Mouse (Mus musculus): ENCODE results near the gene Ints3. TPM values are rescaled to one million over a fixed set of nuclear protein-coding genes. Genes with fewer than 3 reads are reported as not detected.

The Ints3 gene
- polyA plus RNA-seq, 1 experiment from 2014 or later, result 35.0 TPM

- no peak for ATAC-seq (ENCODE audit: low FRiP score, low read depth)
- peaks cover 40% of the 10 kb centered on the region for H3K27me3 ChIP-seq
- H3K9me3 ChIP-seq, result no peaks in the 10 kb centered on the region
- no peak overlapping the region for H3K4me2 ChIP-seq
- H3K4me1 ChIP-seq (replicated peaks), result peaks cover 17% of the 10 kb centered on the region
- no peak overlapping the region for H3K4me3 ChIP-seq
- no peak overlapping the region for H3K9ac ChIP-seq
- WGBS, result 85% methylated on average over 3 of the region's 3 CpGs
- no peaks in the 10 kb centered on the region for H3K36me3 ChIP-seq
- H3K27ac ChIP-seq (replicated peaks), result no peak overlapping the region
Measured at GRCm38 (mm10) chr3:90461935-90462334, 28.5 kb upstream of the Ints3 start.

- 73% methylated on average over 5 of the region's 5 CpGs for WGBS
- Histone ChIP-seq H3K9me3 (no peaks in the 10 kb centered on the region), H3K4me2 (no peak overlapping the region), H3K27ac (replicated peaks) (no peak overlapping the region), H3K27me3 (peaks cover 32% of the 10 kb centered on the region), H3K4me1 (replicated peaks) (peaks cover 6% of the 10 kb centered on the region), H3K36me3 (no peaks in the 10 kb centered on the region), H3K9ac (no peak overlapping the region), H3K4me3 (no peak overlapping the region)
- no peak for ATAC-seq (ENCODE audit: low FRiP score, low read depth)
Measured at GRCm38 (mm10) chr3:90460315-90460714, 26.9 kb upstream of the Ints3 start.

- Histone ChIP-seq H3K27ac (replicated peaks) (no peak overlapping the region), H3K4me2 (no peak overlapping the region), H3K9ac (no peak overlapping the region), H3K27me3 (peaks cover 27% of the 10 kb centered on the region), H3K4me3 (no peak overlapping the region), H3K4me1 (replicated peaks) (peaks cover under 1% of the 10 kb centered on the region; the same call in 1 of the 2 replicates), H3K36me3 (no peaks in the 10 kb centered on the region), H3K9me3 (no peaks in the 10 kb centered on the region)
- ATAC-seq (ENCODE audit: low FRiP score, low read depth), result no peak
- 82% methylated on average over 9 of the region's 9 CpGs for WGBS
Measured at GRCm38 (mm10) chr3:90459727-90460126, 26.3 kb upstream of the Ints3 start.

GRCm38 (mm10) chr3:90454931-90455330, 21.5 kb upstream of the Ints3 start:
- 86% methylated on average over 14 of the region's 14 CpGs for WGBS
- Histone ChIP-seq H3K4me1 (replicated peaks) (no peaks in the 10 kb centered on the region), H3K4me3 (no peak overlapping the region), H3K9ac (no peak overlapping the region), H3K27ac (replicated peaks) (no peak overlapping the region), H3K4me2 (no peak overlapping the region), H3K27me3 (no peaks in the 10 kb centered on the region), H3K36me3 (no peaks in the 10 kb centered on the region), H3K9me3 (no peaks in the 10 kb centered on the region)
- no peak for ATAC-seq (ENCODE audit: low FRiP score, low read depth)

- Histone ChIP-seq H3K4me2 (no peak overlapping the region), H3K4me3 (no peak overlapping the region), H3K4me1 (replicated peaks) (peaks cover 7% of the 10 kb centered on the region), H3K9ac (no peak overlapping the region), H3K36me3 (no peaks in the 10 kb centered on the region), H3K27me3 (no peaks in the 10 kb centered on the region), H3K27ac (replicated peaks) (no peak overlapping the region), H3K9me3 (no peaks in the 10 kb centered on the region)
- WGBS, result 65% methylated on average over 10 of the region's 10 CpGs
- no peak for ATAC-seq (ENCODE audit: low FRiP score, low read depth)
Measured at GRCm38 (mm10) chr3:90451396-90452095, 18.1 kb upstream of the Ints3 start.

GRCm38 (mm10) chr3:90450874-90451273, 17.5 kb upstream of the Ints3 start:
- ATAC-seq (ENCODE audit: low FRiP score, low read depth), result no peak
- no peak overlapping the region for H3K9ac ChIP-seq
- H3K27me3 ChIP-seq, result no peaks in the 10 kb centered on the region
- H3K4me1 ChIP-seq (replicated peaks), result peaks cover 14% of the 10 kb centered on the region
- WGBS, result 47% methylated on average over 12 of the region's 12 CpGs
- H3K36me3 ChIP-seq, result no peaks in the 10 kb centered on the region
- no peak overlapping the region for H3K4me3 ChIP-seq
- H3K27ac ChIP-seq (replicated peaks), result no peak overlapping the region
- H3K4me2 ChIP-seq, result no peak overlapping the region
- no peaks in the 10 kb centered on the region for H3K9me3 ChIP-seq

- Histone ChIP-seq H3K4me2 (no peak overlapping the region), H3K9ac (no peak overlapping the region), H3K27ac (replicated peaks) (no peak overlapping the region), H3K27me3 (no peaks in the 10 kb centered on the region), H3K9me3 (no peaks in the 10 kb centered on the region), H3K4me1 (replicated peaks) (peaks cover 20% of the 10 kb centered on the region), H3K4me3 (no peak overlapping the region), H3K36me3 (no peaks in the 10 kb centered on the region)
- 22% methylated on average over 6 of the region's 6 CpGs for WGBS
- no peak for ATAC-seq (ENCODE audit: low FRiP score, low read depth)
Measured at GRCm38 (mm10) chr3:90448626-90449025, 15.2 kb upstream of the Ints3 start.

- Histone ChIP-seq H3K4me3 (peak overlapping the region; percentile 28), H3K27ac (replicated peaks) (peak overlapping the region; percentile 74), H3K4me1 (replicated peaks) (peaks cover 20% of the 10 kb centered on the region), H3K36me3 (no peaks in the 10 kb centered on the region), H3K4me2 (peak overlapping the region; percentile 55), H3K27me3 (no peaks in the 10 kb centered on the region), H3K9ac (no peak overlapping the region), H3K9me3 (no peaks in the 10 kb centered on the region)
- 27% methylated on average over 7 of the region's 7 CpGs for WGBS
- 0 out of 2 replicates have a peak, but pooled peaks have one; percentile 13 for ATAC-seq (ENCODE audit: low FRiP score, low read depth)
Measured at GRCm38 (mm10) chr3:90447123-90447494, 13.7 kb upstream of the Ints3 start.

- Histone ChIP-seq H3K36me3 (no peaks in the 10 kb centered on the region), H3K27ac (replicated peaks) (peak overlapping the region; percentile 74), H3K9ac (peak overlapping the region; percentile 30), H3K4me1 (replicated peaks) (peaks cover 20% of the 10 kb centered on the region), H3K4me3 (peak overlapping the region; percentile 28), H3K27me3 (no peaks in the 10 kb centered on the region), H3K4me2 (peak overlapping the region; percentile 55), H3K9me3 (no peaks in the 10 kb centered on the region)
- ATAC-seq (ENCODE audit: low FRiP score, low read depth), result peak; percentile 96
- WGBS, result 1% methylated on average over 17 of the region's 17 CpGs
Measured at GRCm38 (mm10) chr3:90446389-90447122, 13.1 kb upstream of the Ints3 start.

- Histone ChIP-seq H3K4me1 (replicated peaks) (peaks cover 20% of the 10 kb centered on the region), H3K4me3 (peak overlapping the region; percentile 28), H3K9me3 (no peaks in the 10 kb centered on the region), H3K9ac (peak overlapping the region; percentile 30; the same call in 1 of the 2 replicates), H3K27ac (replicated peaks) (peak overlapping the region; percentile 74), H3K36me3 (no peaks in the 10 kb centered on the region), H3K4me2 (peak overlapping the region; percentile 55), H3K27me3 (no peaks in the 10 kb centered on the region)
- WGBS, result 55% methylated on average over 11 of the region's 11 CpGs
- ATAC-seq (ENCODE audit: low FRiP score, low read depth), result no peak
Measured at GRCm38 (mm10) chr3:90445417-90446200, 12.2 kb upstream of the Ints3 start.

GRCm38 (mm10) chr3:90443977-90444376, 10.6 kb upstream of the Ints3 start:
- ATAC-seq (ENCODE audit: low FRiP score, low read depth), result no peak
- WGBS, result 94% methylated on average over 3 of the region's 3 CpGs

GRCm38 (mm10) chr3:90440756-90441155, 7.3 kb upstream of the Ints3 start:
- 92% methylated on average over 2 of the region's 2 CpGs for WGBS
- Histone ChIP-seq H3K4me3 (no peak overlapping the region), H3K4me2 (no peak overlapping the region), H3K27me3 (no peaks in the 10 kb centered on the region), H3K36me3 (no peaks in the 10 kb centered on the region), H3K9ac (no peak overlapping the region), H3K9me3 (no peaks in the 10 kb centered on the region), H3K4me1 (replicated peaks) (peaks cover 4% of the 10 kb centered on the region), H3K27ac (replicated peaks) (no peak overlapping the region)
- no peak for ATAC-seq (ENCODE audit: low FRiP score, low read depth)

More at GRCm38 (mm10) chr3:90443977-90444376, 10.6 kb upstream of the Ints3 start:
- H3K27ac ChIP-seq (replicated peaks), result no peak overlapping the region
- no peaks in the 10 kb centered on the region for H3K9me3 ChIP-seq
- no peaks in the 10 kb centered on the region for H3K27me3 ChIP-seq
- no peak overlapping the region for H3K4me2 ChIP-seq
- H3K36me3 ChIP-seq, result no peaks in the 10 kb centered on the region
- no peak overlapping the region for H3K4me3 ChIP-seq
- no peak overlapping the region for H3K9ac ChIP-seq
- peaks cover 20% of the 10 kb centered on the region for H3K4me1 ChIP-seq (replicated peaks)

Measured in hindbrain, embryonic 15.5 days (tissue).